ENCODE assay signal across 8 mouse cellular contexts in the genomic region with DNA sequence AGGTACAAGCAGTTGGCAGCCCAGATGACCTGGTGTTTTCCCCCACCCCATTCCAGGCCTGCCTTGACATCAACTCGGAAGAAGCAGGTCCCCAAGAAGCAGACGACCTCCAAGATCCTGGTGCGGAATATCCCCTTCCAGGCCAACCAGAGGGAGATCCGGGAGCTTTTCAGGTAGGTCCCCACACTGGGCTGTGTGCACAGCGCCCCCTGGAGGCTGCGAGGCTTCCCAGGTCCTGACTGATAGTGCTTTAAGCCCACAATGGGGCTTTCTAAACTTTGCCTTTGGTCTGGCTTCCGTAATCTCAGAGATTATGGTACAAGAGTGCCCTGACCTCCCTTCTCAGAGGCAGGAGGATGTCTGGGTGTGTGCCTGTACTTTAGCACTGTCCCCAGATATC. TPM values are rescaled to one million over a fixed set of nuclear protein-coding genes. Genes with fewer than 3 reads are reported as not detected.
DNase-seq lines count a peak whose midpoint lies in the region; TF ChIP-seq lines count a peak whose summit lies in the region.
"Had no signal": no experiment of that assay in that cellular context is flagged by ENCODE, and none has a peak within 500 bp of the region (broad histone marks: within the 10 kb centered on the region; RNA-seq: fewer than 3 reads in every experiment).

No protein-coding gene starts in this region.

- no peaks in the 10 kb centered on the region for H3K9me3 ChIP-seq in MEL (replicated peaks; ENCODE audit: insufficient read depth, low read length)
- H3K9me3 ChIP-seq: liver, embryonic 15.5 days had no signal

- H3K79me2 ChIP-seq in MEL (ENCODE audit: control insufficient read depth, insufficient read depth, low read length, poor library complexity) = no peaks in the 10 kb centered on the region

- TF ChIP-seq POLR2A in MEL (IDR thresholded peaks at IDR 0.05; ENCODE audit: control insufficient read depth in 1 of 2, insufficient read depth in 1 of 2, low read depth in 1 of 2, low read length in 2 of 2, poor library complexity in 1 of 2) = no peak

- H3K9ac ChIP-seq in MEL (ENCODE audit: control insufficient read depth, low read depth, low read length, poor library complexity, severe bottlenecking) = no peak overlapping the region
- H3K9ac ChIP-seq: liver, embryonic 15.5 days had no signal

- TF ChIP-seq EP300 in MEL (IDR thresholded peaks at IDR 0.05; ENCODE audit: low read depth in 1 of 2, low read length in 2 of 2) = no peak

- peak; percentile 51 for DNase-seq in kidney, postnatal 4 days
- DNase-seq in kidney, adult 11 months = no peak
- peak; percentile 25 for DNase-seq in CD4-positive helper T cell, adult 2 months (ENCODE audit: low read depth, low spot score)
- peak; percentile 48 for DNase-seq in MEL (ENCODE audit: low read depth, low spot score)
- peak; percentile 13 for DNase-seq in lung, postnatal 14 days
- no peak for DNase-seq in right cerebral cortex, postnatal 14 days
- no peak for DNase-seq in ovary, postnatal 14 days (ENCODE audit: low spot score)

- no peak overlapping the region for H3K4me3 ChIP-seq in MEL (ENCODE audit: control insufficient read depth in 1 of 2, insufficient read depth in 1 of 2, low read depth in 2 of 2, low read length in 2 of 2)
- H3K4me3 ChIP-seq: liver, embryonic 15.5 days had no signal

- peaks cover 0 to 2% of the 10 kb centered on the region in 2 experiments; a peak in 1 of 4 replicates for H3K36me3 ChIP-seq in MEL (ENCODE audit: control insufficient read depth in 1 of 2, insufficient read depth in 2 of 2, low read length in 2 of 2)

- H3K4me1 ChIP-seq in MEL (ENCODE audit: control insufficient read depth in 1 of 2, insufficient read depth in 2 of 2, low read length in 2 of 2) = no peaks in the 10 kb centered on the region

- no peaks in the 10 kb centered on the region for H3K27me3 ChIP-seq in MEL (ENCODE audit: control insufficient read depth in 1 of 2, insufficient read depth in 2 of 2, low read length in 2 of 2)
- H3K27me3 ChIP-seq: liver, embryonic 15.5 days had no signal

- TF ChIP-seq RAD21 in MEL (IDR thresholded peaks at IDR 0.05; ENCODE audit: low read depth, low read length) = no peak

- peak; percentile 68 to 91 (median 85) for TF ChIP-seq CTCF in MEL (IDR thresholded peaks at IDR 0.05 in 2 of 3, conservative IDR thresholded peaks at IDR 0.05 in 1 of 3; ENCODE audit: control insufficient read depth in 1 of 3, insufficient read depth in 1 of 3, low read depth in 2 of 3, low read length in 3 of 3, poor library complexity in 1 of 3, severe bottlenecking in 1 of 3)

- H3K27ac ChIP-seq in MEL (ENCODE audit: control insufficient read depth, low read depth, low read length) = no peak overlapping the region
- H3K27ac ChIP-seq: liver, embryonic 15.5 days had no signal

TF ChIP-seq in MEL, 35 proteins besides CTCF, POLR2A, EP300 and RAD21:
- TF ChIP-seq SMC3 (IDR thresholded peaks at IDR 0.05; ENCODE audit: low read depth, low read length) = peak; percentile 33; the same call in 1 of the 2 replicates
- TF ChIP-seq HCFC1 (IDR thresholded peaks at IDR 0.05; ENCODE audit: low read depth, low read length) = no peak
- no peak for TF ChIP-seq POLR2AphosphoS5 (IDR thresholded peaks at IDR 0.05; ENCODE audit: borderline replicate concordance, low read depth, low read length)

RNA-seq across cellular contexts. Expression of gene Rbm19, which starts 27.7 kb away (rescaled TPM):
- total RNA-seq in MEL (2012; rRNA removed) = 57.1 and 66.3 TPM in 2 replicates
- polyA plus RNA-seq in MEL (2012; ENCODE audit: insufficient read depth in 1 of 2, insufficient read length in 2 of 2, low read depth in 1 of 2, low replicate concordance in 2 of 2, missing spikeins in 1 of 2) = 10 to 100 TPM in 1 of 2 experiments, not detected in 1; 74.3 TPM

Comparison
In these comparisons a context has a peak if more than half of its experiments do, and no peak if none do; other contexts are left out.
1. DNase-seq: peak in kidney, postnatal 4 days (2 of 2), CD4-positive helper T cell, adult 2 months (single experiment), MEL (single experiment) and lung, postnatal 14 days (single experiment); none in kidney, adult 11 months (single experiment), right cerebral cortex, postnatal 14 days (single experiment) and ovary, postnatal 14 days (single experiment).